Mouse (Mus musculus): Measurements from ENCODE around the gene Spata33.
A peak's percentile ranks its signal among the peaks of the same experiment; 100 is the strongest.
"Not testable (repeated sequence)": the region's sequence is repeated elsewhere in the genome, so short reads cannot be mapped to it uniquely, and the experiment has no call there.

Gene Spata33

DNA sequence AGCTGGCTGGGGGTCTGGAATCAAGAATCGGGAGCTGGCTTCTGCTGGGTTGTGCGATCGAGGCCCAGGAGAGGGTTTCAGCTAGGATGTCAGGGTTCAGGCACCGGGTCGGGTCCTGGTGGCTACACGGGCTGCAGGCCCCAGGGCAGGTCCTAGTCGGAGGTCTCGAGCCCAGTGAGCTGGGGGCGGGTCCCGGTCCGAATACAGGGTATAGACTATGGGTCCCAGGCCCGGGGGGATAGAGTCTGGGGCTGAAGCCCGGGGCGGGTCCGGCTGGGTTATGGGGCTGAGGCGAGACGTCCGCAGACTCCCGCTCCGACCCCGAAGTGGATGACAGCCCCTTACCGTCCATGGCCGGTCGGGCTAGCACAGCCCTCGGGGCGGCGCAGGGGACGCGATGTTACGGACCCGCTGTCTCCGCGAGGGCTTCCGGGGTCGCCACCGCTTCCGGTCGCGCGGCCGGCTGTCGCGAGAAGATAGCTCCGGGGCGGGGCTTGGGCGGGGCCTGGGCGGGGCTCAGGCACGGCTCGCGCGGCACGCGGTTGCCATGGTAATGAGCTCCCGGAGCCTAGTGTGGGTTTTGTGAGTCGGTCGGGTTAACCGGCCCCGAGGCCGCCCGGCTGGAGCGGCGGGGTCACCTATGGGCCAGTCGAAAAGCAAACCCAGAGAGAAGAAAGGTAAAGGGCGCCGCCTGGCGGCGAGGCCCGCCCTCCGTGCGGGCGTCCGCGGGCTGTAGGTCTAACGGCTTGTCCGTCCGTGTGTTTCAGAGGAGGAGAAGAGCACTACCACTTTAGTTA, at the start of gene Spata33, which contains the start of gene Chmp1a:
Spata33 (plus strand) TSS at position 512 of the 797 bp plus-strand sequence.
Chmp1a (minus strand) TSS at position 443 of the 797 bp plus-strand sequence.
- DNase-seq: peak; percentile 93

GRCm38 (mm10) chr8:123181391-123181790, 31.2 kb upstream of the Spata33 start:
- no peak for DNase-seq

DNA sequence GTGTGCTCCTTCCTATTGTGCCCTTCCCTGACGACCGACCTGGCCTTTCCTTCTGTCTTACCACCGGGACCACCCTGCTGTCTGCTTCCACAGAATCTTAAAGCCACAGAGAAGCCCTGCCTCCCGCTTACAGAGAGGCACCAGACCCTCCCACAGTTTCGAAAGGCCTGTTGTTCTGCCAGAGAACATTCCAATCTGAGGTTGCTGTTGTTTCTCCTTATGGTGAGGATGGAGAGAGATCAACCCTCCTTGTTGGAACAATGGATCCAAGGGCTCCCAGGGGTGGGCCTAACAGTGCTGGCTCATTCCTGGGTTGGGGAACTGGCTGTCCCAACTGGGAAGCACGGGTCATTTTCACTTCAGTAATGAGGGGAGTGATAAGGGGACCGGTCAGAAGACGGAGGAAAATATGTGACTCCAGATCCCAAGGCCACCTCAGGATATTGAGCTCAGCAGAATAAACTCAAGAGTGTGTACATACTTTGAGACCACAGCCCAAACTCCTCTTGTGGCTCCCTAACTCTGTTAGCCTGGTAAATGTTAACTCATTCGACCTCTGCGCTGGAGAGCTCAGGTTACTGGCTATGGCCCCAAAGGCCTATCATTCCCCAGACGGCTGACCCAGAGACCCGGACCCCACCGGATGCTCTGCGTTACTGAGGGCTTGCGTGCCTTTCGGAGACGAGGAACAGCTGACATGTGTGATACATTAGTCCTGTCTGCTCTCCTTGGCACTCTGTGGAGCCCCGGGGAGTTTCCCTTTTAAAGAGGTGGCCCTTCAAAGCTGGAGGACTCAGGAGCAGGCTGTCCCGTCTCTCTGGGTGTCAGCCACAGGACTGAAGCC, 26.8 kb upstream of the Spata33 start, which contains the start of gene Dpep1:
Dpep1 (plus strand) TSS at position 677 of the 844 bp plus-strand sequence.
- no peak for DNase-seq

DNA sequence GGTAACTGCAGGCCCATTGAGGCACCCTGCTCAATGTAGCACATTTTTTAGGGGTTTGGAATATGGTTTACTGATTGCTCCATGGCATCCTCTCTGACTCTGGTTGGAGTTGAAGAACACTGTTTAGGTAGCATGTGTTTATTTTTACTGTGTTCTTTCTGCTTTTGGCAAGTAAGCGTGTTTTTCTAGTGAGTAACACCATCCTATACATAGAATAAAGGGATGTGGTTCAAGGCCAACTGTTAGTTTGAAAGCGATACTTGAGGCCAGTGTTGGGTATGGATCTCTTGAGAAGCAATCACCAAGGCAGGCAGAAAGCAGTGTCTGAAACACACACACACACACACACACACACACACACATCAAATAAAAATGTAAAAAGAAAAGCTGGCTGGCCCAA, 24.6 kb upstream of the Spata33 start:
- DNase-seq: no peak

DNA sequence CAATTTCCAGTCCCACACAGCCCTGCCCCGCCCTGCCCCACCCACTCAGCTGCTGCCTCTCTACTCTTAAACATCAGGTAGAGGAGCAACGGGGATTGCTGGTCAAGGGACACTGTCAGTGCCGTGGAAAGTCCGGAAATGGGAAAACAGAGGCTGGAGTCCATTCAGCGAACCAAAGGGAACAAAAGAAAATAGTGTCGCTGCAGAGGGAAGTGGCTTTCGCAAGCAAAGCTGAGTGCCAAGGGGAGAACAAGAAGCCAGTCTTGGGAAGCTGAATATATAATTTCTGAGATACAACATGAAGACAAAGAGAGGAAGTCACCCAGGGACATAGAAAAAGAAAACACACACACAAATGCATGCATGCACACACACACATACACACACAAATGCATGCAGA, 23.8 kb upstream of the Spata33 start:
- DNase-seq: no peak

GRCm38 (mm10) chr8:123190678-123191077, 22.0 kb upstream of the Spata33 start:
- peak; percentile 66 to 84 for DNase-seq

DNA sequence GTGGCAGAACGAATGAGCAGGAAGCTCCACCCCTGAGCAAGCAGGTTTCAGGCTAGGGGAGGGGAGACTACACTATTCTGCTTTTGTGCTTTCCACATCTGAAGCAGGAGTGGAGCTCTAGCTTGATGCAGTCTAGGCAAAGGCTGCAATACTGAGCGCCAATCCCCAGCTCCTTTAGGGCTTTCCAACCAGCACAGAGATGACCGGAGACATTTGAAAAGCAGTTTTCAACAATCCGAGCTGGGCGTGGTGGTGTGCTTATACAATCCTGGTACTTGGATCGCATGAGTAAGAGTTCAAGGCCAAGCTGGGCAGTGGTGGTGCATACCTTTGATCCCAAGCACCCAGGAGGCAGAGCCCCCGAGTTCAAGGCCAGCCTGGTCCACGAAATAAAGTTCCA, 20.7 kb upstream of the Spata33 start:
- DNase-seq: no peak

- no peak for DNase-seq
Observed at GRCm38 (mm10) chr8:123193771-123194170, 18.9 kb upstream of the Spata33 start.

GRCm38 (mm10) chr8:123197016-123197415, 15.6 kb upstream of the Spata33 start:
- not testable (repeated sequence) for DNase-seq

DNA sequence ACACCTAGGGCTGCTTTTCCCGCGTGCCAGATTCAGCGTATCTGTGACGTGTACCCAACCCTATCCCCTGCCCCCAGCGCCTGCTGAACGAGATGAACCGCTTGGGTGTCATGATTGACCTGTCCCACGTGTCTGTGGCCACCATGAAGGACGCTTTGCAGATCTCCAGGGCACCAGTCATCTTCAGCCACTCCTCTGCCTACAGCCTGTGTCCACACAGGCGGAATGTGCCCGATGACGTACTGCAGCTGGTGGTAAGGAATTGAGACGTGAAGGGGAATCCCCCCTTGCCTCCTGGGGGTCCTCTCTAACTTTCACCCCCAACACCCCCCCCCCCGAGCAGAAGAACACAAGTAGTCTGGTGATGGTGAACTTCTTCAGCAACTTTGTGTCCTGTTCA, 12.8 kb upstream of the Spata33 start:
- DNase-seq: no peak

GRCm38 (mm10) chr8:123202288-123202687, 10.3 kb upstream of the Spata33 start:
- peak; percentile 88 to 91 for DNase-seq

DNA sequence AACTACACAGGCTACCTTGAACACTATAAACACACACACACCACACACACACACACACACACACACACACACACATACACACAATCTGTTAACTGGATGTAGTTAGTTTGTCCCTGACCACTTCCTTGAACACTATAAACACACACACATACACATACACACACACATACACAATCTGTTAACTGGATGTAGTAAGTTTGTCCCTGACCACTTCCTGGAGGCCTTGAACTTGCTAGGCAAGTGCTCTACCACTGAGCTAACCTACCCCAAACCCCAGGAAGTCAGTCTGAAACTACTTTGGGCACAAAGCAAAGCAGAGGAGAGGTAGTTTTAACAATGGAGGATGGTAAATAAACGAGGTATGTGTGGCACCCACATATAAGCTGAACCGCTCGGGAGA, 9.1 kb upstream of the Spata33 start:
- DNase-seq: no peak

DNA sequence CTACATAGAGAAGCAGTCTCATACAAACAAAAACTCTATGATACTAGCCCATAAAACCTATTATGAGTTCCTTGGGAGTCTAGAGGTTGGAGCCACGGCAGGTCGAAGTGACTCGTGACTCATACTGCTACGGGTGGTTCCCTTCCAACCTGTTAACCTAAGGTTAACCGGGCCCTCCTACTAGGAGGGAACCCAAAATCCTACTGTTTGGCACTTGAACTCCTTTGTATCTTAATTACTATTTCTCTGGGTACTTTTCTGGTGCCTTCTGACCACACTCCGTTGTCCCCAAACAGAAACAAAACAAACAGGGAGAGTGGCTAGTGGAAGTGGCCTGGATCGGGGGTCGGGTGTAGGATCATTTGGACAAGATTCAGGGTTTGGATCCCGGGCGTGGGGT, 756 bp upstream of the Spata33 start:
- no peak for DNase-seq

GRCm38 (mm10) chr8:123213118-123213772, 613 bp downstream of the Spata33 start:
- DNase-seq: no peak

- no peak for DNase-seq
Observed at GRCm38 (mm10) chr8:123215430-123215829, 2.8 kb downstream of the Spata33 start.

DNA sequence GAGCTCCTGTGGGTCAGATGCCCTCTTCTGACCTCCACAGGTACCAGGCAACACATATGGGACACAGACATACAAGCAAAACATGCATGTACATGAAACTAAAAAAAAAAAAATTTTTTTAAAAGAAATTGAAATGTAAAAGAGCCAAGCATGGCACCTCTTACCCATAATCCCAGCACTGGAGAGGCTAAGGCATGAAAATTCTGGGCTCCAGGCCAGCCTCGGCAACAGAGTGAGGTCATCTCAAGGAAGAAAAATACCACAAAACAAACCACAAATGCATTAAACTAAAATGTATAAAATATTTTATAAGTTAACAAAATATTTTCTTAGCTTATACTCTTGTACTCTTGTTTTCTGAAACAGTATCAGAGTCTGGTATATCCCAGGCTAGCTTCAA, 8.3 kb downstream of the Spata33 start:
- no peak for DNase-seq

DNA sequence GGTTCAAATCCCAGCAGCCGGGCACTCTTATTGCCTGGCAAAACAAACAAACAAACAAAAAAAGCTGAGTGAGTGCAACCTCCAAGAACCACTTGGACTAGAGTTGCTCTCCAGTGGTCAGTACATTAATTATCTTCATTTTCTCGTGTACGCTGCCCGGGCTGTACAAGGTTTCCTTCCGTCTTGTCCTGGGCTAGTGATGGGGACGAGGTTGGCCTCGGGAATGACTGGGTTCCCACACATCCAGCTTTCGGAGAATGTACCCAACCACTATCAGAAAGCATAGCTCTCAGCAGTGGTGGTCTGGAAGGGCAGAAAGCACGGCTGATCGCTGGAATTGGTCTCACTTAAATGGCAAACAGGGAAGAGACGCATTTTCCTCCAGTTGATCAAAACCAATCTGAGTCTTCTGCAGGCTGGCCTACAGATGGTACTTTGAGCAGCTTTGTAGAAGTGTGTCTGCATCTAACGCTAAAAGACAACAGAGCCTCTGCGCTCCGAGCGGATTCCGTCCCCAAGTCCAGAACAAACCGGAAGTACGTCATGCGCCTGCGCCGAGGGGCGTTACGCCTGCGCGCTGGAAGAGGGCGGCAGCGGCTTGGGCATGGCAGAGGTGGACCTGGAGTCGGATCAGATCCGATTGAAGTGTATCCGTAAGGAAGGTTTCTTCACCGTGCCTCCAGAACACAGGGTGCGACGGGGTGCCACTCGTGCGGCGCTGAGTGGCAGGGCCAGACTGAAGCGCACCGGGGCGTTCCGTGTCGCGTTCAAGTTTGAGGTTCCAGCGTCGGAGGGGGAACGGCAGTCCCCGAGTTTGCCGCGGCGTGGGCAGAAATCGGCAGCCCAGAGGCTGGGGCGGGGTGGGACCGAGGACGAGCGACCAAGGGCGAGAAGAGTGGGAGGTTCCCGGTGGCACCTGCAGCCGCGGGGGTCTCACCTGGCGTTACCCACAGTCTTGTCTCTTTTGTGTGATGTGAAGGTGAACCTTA, 11.9 kb downstream of the Spata33 start, which contains the start of gene Cdk10:
Cdk10 (plus strand) TSS at position 565 of the 989 bp plus-strand sequence.
- DNase-seq: peak; percentile 93 to 95

- DNase-seq: no peak
Observed at GRCm38 (mm10) chr8:123228416-123228815, 15.8 kb downstream of the Spata33 start.

GRCm38 (mm10) chr8:123230326-123230725, 17.7 kb downstream of the Spata33 start:
- DNase-seq: peak in 1 of 2 experiments; percentile 53

DNA sequence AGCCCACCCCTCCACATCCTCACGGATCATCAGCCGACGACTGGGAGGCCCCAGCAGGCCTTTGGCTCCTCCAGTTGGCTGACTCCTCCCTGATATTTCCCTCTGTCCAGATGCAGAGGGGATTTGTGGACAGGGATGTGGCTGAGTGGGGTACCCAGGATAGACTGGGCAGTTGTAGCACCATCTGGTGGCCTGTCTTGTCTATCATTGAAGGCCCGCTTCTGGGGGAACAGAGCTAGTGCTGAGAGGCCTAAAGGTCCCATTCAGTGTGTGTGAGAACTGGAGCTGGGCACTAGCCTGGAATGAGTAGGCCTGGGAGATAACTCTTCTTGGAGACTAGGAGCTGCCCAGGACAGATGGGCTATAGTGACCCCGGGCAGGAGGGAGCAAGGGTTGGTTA, 19.1 kb downstream of the Spata33 start:
- DNase-seq: peak; percentile 31 to 44

DNA sequence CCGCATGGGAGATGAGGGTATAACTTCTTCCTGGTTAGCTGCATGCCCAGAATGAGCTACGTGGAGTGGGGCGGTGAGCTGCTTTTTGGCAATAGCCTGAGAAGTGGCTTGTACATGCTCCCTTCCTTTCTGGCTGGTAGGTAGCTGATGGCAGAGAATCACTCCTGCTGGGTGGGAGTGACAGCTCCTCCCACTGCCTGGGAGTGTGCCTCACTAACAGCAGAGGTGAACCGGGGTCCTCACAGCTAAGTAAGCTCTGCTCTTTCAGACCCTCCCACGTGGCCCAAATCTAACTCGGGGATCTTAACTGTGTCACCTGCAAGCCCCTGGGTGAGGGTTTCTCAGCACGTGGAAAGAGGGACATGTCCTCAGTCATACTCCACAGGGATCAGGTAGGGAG, 19.9 kb downstream of the Spata33 start:
- DNase-seq: no peak

GRCm38 (mm10) chr8:123233300-123233699, 20.7 kb downstream of the Spata33 start:
- peak in 1 of 2 experiments; percentile 49 for DNase-seq
